Mouse (Mus musculus): Measurements from ENCODE around the gene Trmt13.

Gene Trmt13

DNA sequence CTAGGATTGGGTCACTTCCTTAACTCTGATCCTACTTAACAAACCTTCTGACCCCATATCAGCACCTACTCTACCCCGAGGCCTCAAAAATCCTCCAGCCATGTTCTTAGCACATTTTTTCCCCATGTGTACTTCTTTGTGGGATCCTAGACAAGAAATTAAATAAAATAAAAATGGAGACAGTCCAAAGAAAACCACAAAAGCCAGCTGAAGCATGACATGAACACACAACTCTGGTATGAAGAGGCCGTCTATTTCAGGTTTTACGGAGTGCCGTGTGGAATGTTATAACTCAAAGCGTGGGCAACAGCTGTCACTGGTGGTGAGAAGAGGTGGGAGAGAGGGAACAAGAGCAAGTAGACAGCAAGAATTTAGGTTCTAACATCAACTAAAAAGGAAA is 63.0 kb downstream of the Trmt13 start:
- DNase-seq (ENCODE audit: extremely low read depth, low read depth, low spot score) = no peak

DNA sequence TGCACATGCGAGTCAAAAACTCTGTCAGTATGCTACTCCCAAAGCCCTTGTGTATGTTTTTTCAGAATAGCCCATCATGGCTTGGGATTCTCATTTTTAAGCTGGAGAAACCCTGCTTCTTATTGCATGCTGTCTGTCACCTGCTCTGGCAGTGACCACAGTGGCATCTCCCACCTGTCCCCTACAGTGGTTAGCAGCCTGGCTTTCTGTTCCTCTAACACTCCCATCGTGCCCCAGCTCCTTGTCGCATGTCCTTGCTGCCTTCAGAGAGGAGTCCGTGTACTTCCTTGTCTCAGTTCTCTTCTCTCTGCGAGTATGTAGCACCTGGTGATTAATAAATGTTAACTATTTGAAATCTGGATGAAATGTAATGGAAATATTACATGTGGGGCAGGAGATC is 67.0 kb downstream of the Trmt13 start:
- DNase-seq (ENCODE audit: extremely low read depth, low read depth, low spot score) = no peak

DNA sequence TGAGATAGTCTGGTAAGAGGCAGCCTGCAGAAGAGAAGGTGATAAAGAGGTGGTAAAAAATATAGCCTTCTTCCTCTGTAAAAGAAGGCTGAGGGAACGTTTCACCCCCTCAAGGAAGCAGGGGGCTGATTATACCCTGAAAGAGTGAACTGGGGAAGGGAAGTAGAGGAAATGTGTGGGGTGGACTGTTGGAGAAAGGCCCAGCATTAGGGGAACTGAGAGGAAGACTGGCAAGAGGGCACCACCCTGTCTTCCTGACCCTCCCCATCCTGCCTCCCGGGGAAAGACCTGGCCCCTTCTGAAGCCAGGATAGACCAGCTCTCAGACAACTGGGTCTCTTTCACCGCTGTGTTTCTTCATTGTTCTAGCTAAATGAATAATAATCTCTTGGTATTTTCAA is 71.9 kb downstream of the Trmt13 start:
- DNase-seq (ENCODE audit: extremely low read depth, low read depth, low spot score) = no peak

DNA sequence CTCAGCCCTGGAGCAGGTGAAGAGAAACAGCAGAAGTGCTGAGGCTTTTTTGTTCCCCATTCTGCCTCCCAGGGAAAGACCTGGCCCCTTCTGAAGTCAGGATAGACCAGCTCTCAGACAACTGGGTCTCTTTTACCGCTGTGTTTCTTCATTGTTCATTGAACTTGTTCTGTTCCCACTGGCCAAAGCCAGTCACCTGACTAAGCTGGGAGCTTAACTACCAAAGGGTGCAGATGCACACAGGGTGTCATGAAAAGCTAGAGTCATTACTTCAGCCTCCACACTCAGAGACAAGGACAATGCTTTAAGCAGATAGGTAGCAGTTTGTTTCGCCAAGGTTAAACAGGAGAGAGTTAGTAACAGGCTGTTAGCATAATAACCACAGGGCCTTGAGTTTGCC is 72.3 kb downstream of the Trmt13 start:
- no peak for DNase-seq (ENCODE audit: extremely low read depth, low read depth, low spot score)

DNA sequence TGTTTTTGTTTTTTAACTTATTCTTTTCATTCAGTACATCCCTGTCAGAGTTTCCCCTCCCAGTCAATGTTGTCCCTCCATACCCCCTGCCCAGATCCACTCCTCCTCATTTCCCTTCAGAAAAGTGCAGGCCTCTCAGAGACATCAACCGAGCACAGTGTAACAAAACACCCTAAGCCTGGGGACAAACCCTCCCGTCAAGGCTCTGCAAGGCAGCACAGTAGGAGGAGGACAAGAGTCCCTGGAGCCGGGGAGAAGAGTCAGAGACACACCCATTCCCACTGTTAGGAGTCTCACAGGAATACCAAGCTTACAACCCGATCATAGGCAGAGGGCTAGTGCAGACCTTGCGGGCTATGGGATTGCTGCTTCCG is 77.2 kb downstream of the Trmt13 start:
- DNase-seq (ENCODE audit: extremely low read depth, low read depth, low spot score) = no peak

DNA sequence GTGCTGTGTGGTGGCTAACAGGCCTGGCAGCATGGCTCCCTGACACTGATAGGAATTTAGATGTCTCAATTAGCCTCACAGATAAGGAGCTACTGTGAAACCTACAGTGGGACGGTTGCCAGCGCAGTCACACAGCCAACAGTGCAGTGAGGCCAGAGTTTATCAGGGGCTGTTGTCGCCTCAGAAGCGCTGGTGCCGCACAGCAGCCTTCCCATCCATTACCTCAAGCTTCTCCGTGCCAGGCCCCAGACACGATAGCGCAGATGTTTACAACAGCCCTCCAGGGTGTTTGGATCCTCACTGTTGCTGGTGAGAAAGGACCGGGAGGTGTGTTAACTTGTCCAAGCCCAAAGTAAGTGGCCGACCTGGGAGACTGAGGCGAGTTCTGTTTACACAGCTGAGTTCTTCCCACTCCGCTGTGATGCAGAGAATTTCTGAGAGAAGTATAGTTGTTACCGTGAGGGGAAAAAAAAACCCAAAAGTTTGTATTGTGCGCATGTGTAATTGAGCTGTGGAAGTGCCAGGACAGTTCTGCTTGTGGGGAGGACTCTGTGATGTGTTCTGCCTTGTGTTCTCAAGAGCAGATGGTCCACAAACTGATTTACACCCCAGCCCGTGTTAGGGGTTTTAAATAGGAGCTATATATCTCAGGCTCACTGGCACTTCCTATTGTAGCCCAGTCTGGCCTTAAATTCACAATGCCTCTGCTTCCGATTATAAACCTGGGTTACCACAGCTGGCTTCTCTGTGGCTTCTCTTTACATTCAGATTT is 77.8 kb downstream of the Trmt13 start:
- no peak for DNase-seq (ENCODE audit: extremely low read depth, low read depth, low spot score)

All from fat pad, adult 2 months (tissue).